Mouse (Mus musculus) lung, embryonic 16.5 days (tissue): ENCODE measurements at regions not wholly inside any gene's neighbourhood (a gene's known extent, or its start where the extent isn't known, plus 50 kb on each side); places are given as distances from the start of the nearest gene placed in this dataset.

ENCODE experiments used
- ATAC-seq: fragments of 200-750 bp; cut with Nextera tagmentation; 2 replicates; pipeline ENCODE4 v1.8.0; 2017; ENCODE audit warnings: low read depth, mild to moderate bottlenecking, moderate library complexity
- H3K27ac ChIP-seq: fragments of 300-500 bp; sonication (generic); 2 replicates; pipeline ENCODE4 v1.5.1; 2014; ENCODE audit warnings: mild to moderate bottlenecking, control low read depth, low read length
- H3K27me3 ChIP-seq: fragments of 300-500 bp; sonication (generic); 2 replicates; pipeline ENCODE4 v1.6.1; 2014; ENCODE audit warnings: low read depth, low read length, mixed read lengths; ENCODE audit not compliant: control insufficient read depth, insufficient read depth
- H3K36me3 ChIP-seq: fragments of 300-500 bp; sonication (generic); 2 replicates; pipeline ENCODE4 v1.6.1; 2014; ENCODE audit warnings: low read length; ENCODE audit not compliant: control insufficient read depth, insufficient read depth
- H3K4me1 ChIP-seq: fragments of 300-500 bp; sonication (generic); replicated peaks from 2 replicates; pipeline ENCODE4 v1.6.1; 2014; ENCODE audit warnings: low read length, mixed read lengths; ENCODE audit not compliant: control insufficient read depth, insufficient read depth
- H3K4me2 ChIP-seq: fragments of 300-500 bp; sonication (generic); 2 replicates; pipeline ENCODE4 v1.6.1; 2014; ENCODE audit warnings: low read depth, low read length, control low read depth
- H3K4me3 ChIP-seq: fragments of 300-500 bp; sonication (generic); 2 replicates; pipeline ENCODE4 v1.5.1; 2014; ENCODE audit warnings: mild to moderate bottlenecking, low read length, control low read depth
- H3K9ac ChIP-seq: fragments of 300-500 bp; sonication (generic); 2 replicates; pipeline ENCODE4 v1.6.1; 2014; ENCODE audit warnings: low read length, control low read depth
- H3K9me3 ChIP-seq: fragments of 300-500 bp; sonication (generic); 2 replicates; pipeline ENCODE4 v1.6.1; 2016; ENCODE audit warnings: low read length; ENCODE audit not compliant: control insufficient read depth
- WGBS: fragments of 180-500 bp; shearing (Covaris S2); extraction: QIAGEN DNeasy Blood & Tissue Kit; methylation state at CpG from one replicate; pipeline ENCODE4 v1.1.7; 2014; 5-methylcytosine and 5-hydroxymethylcytosine counted together

DNA sequence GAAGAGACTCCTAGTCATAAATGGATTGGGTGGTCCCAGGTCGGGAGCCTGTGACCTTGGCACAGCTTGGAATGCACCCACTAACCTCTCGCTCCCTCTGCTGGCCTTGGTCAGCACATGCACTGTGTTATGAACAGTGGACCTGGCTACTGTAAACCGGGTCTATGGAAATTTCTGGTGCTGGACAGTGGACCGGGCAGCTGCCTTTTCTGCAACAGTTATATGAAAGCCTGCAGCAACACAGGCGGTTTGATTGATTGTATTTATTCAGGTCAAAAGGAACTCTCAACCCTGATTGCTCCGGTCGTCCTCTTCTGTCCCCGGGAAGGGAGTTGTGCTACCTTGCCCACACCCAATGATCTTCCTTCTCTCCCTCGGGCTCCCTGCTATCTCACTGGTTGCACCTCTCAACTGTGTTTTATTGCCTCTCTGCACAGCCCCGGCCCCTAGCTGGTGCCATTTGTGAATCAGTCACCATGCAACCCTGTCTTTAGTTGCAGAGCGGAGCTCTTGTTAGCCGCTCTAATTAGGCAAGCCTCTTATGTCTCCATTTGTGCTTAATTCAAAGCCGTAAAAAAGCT, 99.6 kb upstream of the Slc25a26 start:
- Histone ChIP-seq H3K4me2 (peak overlapping the region; percentile 19; the same call in 1 of the 2 replicates), H3K9ac (no peak overlapping the region), H3K27ac (no peak overlapping the region), H3K9me3 (no peaks in the 10 kb centered on the region), H3K27me3 (no peaks in the 10 kb centered on the region), H3K36me3 (no peaks in the 10 kb centered on the region), H3K4me3 (no peak overlapping the region), H3K4me1 (peaks cover 5% of the 10 kb centered on the region)
- WGBS, result 29% methylated on average over 13 of the region's 13 CpGs
- ATAC-seq, result peak; percentile 62; the same call in 1 of the 2 replicates

DNA sequence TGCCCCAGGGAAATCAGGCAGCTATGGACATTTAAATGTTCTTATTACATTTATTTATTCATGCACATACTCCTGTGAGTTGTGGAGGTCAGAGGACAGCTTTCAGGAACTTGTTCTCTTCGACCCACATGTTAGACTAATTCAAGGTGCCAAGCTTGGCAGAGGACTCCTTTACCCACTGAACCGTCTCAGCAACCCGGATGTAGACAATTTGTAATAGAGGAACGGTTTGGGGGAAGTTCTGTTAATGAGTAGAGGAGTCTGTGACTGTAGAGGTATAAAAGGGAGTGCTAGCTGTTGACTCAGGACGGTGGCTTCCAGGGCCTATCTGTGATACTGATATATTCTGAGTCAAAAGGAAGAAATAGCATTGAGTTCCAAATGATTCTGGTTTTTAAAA, 107.4 kb upstream of the Magi1 start:
- Histone ChIP-seq H3K36me3 (no peaks in the 10 kb centered on the region), H3K9ac (no peak overlapping the region), H3K27me3 (no peaks in the 10 kb centered on the region), H3K4me3 (no peak overlapping the region), H3K4me1 (peaks cover 18% of the 10 kb centered on the region), H3K9me3 (no peaks in the 10 kb centered on the region), H3K4me2 (no peak overlapping the region), H3K27ac (peak overlapping the region; percentile 90)
- 18% methylated on average over 5 of the region's 5 CpGs for WGBS
- no peak for ATAC-seq

GRCm38 (mm10) chr6:94390403-94390802, 106.7 kb upstream of the Magi1 start:
- no peaks in the 10 kb centered on the region for H3K27me3 ChIP-seq
- H3K27ac ChIP-seq, result peak overlapping the region; percentile 90
- H3K4me3 ChIP-seq, result no peak overlapping the region
- peaks cover 18% of the 10 kb centered on the region for H3K4me1 ChIP-seq
- H3K9me3 ChIP-seq, result no peaks in the 10 kb centered on the region
- peak; percentile 94 for ATAC-seq
- H3K9ac ChIP-seq, result no peak overlapping the region
- 39% methylated on average over 2 of the region's 2 CpGs for WGBS
- no peak overlapping the region for H3K4me2 ChIP-seq
- no peaks in the 10 kb centered on the region for H3K36me3 ChIP-seq

DNA sequence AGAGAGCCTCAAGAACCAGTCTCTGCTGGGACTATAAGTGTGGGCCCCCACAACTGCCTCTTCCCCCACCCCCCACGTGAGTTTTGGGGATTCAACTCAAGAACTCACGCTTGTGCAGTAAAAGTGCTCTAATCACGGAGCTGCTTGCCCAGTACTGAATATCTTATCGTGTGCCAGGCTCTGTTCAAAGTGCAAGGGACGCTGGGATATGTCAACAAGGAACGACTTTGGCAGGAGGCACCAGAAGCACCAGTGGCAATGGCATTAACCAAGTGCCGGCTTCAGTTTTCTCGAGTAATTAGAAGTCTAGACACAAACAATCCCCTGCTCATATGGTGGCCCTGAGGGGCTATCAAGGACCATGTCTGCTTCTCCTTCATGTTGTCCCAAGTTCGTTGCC, 106.0 kb upstream of the Magi1 start:
- H3K36me3 ChIP-seq, result no peaks in the 10 kb centered on the region
- ATAC-seq, result peak; percentile 59
- 38% methylated on average over 9 of the region's 9 CpGs for WGBS
- no peak overlapping the region for H3K9ac ChIP-seq
- peak overlapping the region; percentile 90 for H3K27ac ChIP-seq
- no peaks in the 10 kb centered on the region for H3K27me3 ChIP-seq
- 0 out of 2 replicates have a peak overlapping the region, but pooled peaks have one; percentile 12 for H3K4me2 ChIP-seq
- peaks cover 18% of the 10 kb centered on the region for H3K4me1 ChIP-seq
- H3K9me3 ChIP-seq, result no peaks in the 10 kb centered on the region
- no peak overlapping the region for H3K4me3 ChIP-seq

GRCm38 (mm10) chr6:94387648-94388047, 103.9 kb upstream of the Magi1 start:
- Histone ChIP-seq H3K27me3 (no peaks in the 10 kb centered on the region), H3K9me3 (no peaks in the 10 kb centered on the region), H3K9ac (no peak overlapping the region), H3K36me3 (no peaks in the 10 kb centered on the region), H3K4me3 (no peak overlapping the region), H3K27ac (no peak overlapping the region), H3K4me2 (no peak overlapping the region), H3K4me1 (peaks cover 12% of the 10 kb centered on the region)
- ATAC-seq, result no peak
- 34% methylated on average over 2 of the region's 2 CpGs for WGBS

- H3K27me3 ChIP-seq, result no peaks in the 10 kb centered on the region
- no peaks in the 10 kb centered on the region for H3K36me3 ChIP-seq
- H3K27ac ChIP-seq, result no peak overlapping the region
- no peak overlapping the region for H3K4me3 ChIP-seq
- no peaks in the 10 kb centered on the region for H3K9me3 ChIP-seq
- no peak overlapping the region for H3K4me2 ChIP-seq
- H3K9ac ChIP-seq, result no peak overlapping the region
- WGBS, result 76% methylated on average over 2 of the region's 2 CpGs
- no peak for ATAC-seq
- peaks cover 7% of the 10 kb centered on the region; the same call in 1 of the 2 replicates for H3K4me1 ChIP-seq
These were observed 101.8 kb upstream of the Magi1 start for GRCm38 (mm10) chr6:94385531-94385930.

DNA sequence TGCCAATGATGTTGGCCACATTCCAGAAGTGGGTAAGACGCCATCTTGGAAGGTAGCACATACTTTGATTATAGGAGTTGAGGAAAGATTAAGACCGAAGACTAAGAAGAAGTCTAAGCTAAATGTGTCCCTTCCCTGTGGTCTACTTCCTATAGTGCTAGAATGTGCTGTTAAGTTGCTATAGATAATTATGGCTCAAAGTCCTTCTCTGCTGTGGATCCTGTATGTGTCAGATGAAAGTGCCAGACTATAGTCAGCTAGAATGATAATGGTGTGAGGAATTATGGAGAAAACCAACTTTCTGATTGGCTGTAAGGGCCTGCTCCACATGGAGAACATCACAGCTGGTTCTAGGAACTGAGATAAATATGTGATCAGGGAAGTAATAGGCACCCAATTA, 86.3 kb upstream of the Magi1 start:
- H3K4me2 ChIP-seq, result no peak overlapping the region
- no peaks in the 10 kb centered on the region for H3K9me3 ChIP-seq
- H3K4me3 ChIP-seq, result no peak overlapping the region
- H3K36me3 ChIP-seq, result no peaks in the 10 kb centered on the region
- H3K9ac ChIP-seq, result no peak overlapping the region
- ATAC-seq, result no peak
- WGBS, result 77% methylated on average over 2 of the region's 2 CpGs
- no peaks in the 10 kb centered on the region for H3K4me1 ChIP-seq
- no peak overlapping the region for H3K27ac ChIP-seq
- no peaks in the 10 kb centered on the region for H3K27me3 ChIP-seq

GRCm38 (mm10) chr6:94363951-94364350, 80.2 kb upstream of the Magi1 start:
- WGBS, result 66% methylated on average over 6 of the region's 6 CpGs

GRCm38 (mm10) chr6:94362626-94363025, 78.9 kb upstream of the Magi1 start:
- Histone ChIP-seq H3K27ac (no peak overlapping the region), H3K4me3 (no peak overlapping the region), H3K9me3 (no peaks in the 10 kb centered on the region), H3K4me1 (no peaks in the 10 kb centered on the region), H3K4me2 (no peak overlapping the region), H3K27me3 (no peaks in the 10 kb centered on the region), H3K9ac (no peak overlapping the region), H3K36me3 (no peaks in the 10 kb centered on the region)
- no peak for ATAC-seq

More at GRCm38 (mm10) chr6:94363951-94364350, 80.2 kb upstream of the Magi1 start:
- no peak overlapping the region for H3K4me2 ChIP-seq
- H3K27ac ChIP-seq, result no peak overlapping the region
- no peaks in the 10 kb centered on the region for H3K27me3 ChIP-seq
- no peak overlapping the region for H3K4me3 ChIP-seq
- no peak overlapping the region for H3K9ac ChIP-seq
- ATAC-seq, result no peak
- no peaks in the 10 kb centered on the region for H3K9me3 ChIP-seq
- no peaks in the 10 kb centered on the region for H3K36me3 ChIP-seq
- H3K4me1 ChIP-seq, result no peaks in the 10 kb centered on the region

DNA sequence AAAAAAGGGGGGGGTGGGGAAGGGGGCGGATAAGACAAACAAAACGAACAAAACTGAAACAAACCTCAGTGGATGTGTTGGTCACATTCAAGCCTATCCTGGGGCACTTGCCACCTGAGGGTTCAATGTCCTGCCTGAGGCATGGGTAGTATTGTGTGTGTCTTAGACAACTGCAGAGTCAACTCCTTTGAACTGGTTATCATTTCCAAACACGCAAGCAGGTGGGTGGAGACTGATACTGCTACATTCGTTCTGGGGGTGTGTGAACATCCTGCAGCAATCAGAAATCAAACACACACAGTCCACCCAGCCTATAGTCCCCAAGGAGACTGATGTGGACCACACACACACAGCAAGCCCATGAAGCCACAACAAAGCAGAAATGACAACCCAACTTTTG, 73.9 kb upstream of the Magi1 start:
- WGBS, result 60% methylated on average over 4 of the region's 4 CpGs
- Histone ChIP-seq H3K4me3 (no peak overlapping the region), H3K36me3 (no peaks in the 10 kb centered on the region), H3K4me1 (no peaks in the 10 kb centered on the region), H3K9me3 (no peaks in the 10 kb centered on the region), H3K9ac (no peak overlapping the region), H3K27me3 (no peaks in the 10 kb centered on the region), H3K27ac (no peak overlapping the region), H3K4me2 (no peak overlapping the region)
- ATAC-seq, result no peak
